Mouse (Mus musculus) neural tube, embryonic 13.5 days (tissue): ENCODE measurements at regions not wholly inside any gene's neighbourhood (a gene's known extent, or its start where the extent isn't known, plus 50 kb on each side); places are given as distances from the start of the nearest gene placed in this dataset.
A peak's percentile ranks its signal among the peaks of the same experiment; 100 is the strongest.
"Not testable (repeated sequence)": the region's sequence is repeated elsewhere in the genome, so short reads cannot be mapped to it uniquely, and the experiment has no call there.

Experiments used
- ATAC-seq: fragments of 200-750 bp; cut with Nextera tagmentation; 2 replicates; pipeline ENCODE4 v1.8.0; 2017; ENCODE audit warnings: low read depth, mild to moderate bottlenecking, moderate TSS enrichment, moderate library complexity
- H3K27ac ChIP-seq: fragments of 300-500 bp; sonication (generic); replicated peaks from 2 replicates; pipeline ENCODE4 v1.5.1; 2015; ENCODE audit warnings: moderate library complexity, mild to moderate bottlenecking, inconsistent platforms
- H3K27me3 ChIP-seq: fragments of 300-500 bp; sonication (generic); 2 replicates; pipeline ENCODE4 v1.6.1; 2015; ENCODE audit warnings: mild to moderate bottlenecking, inconsistent platforms
- H3K36me3 ChIP-seq: fragments of 300-500 bp; sonication (generic); 2 replicates; pipeline ENCODE4 v1.6.1; 2015; ENCODE audit warnings: mild to moderate bottlenecking, inconsistent platforms
- H3K4me1 ChIP-seq: fragments of 300-500 bp; sonication (generic); replicated peaks from 2 replicates; pipeline ENCODE4 v1.6.1; 2015; ENCODE audit warnings: inconsistent platforms
- H3K4me2 ChIP-seq: fragments of 300-500 bp; sonication (generic); 2 replicates; pipeline ENCODE4 v1.6.1; 2015; ENCODE audit warnings: inconsistent platforms, mild to moderate bottlenecking, moderate library complexity
- H3K4me3 ChIP-seq: fragments of 300-500 bp; sonication (generic); 2 replicates; pipeline ENCODE4 v1.5.1; 2015; ENCODE audit warnings: mild to moderate bottlenecking, inconsistent platforms
- H3K9ac ChIP-seq: fragments of 300-500 bp; sonication (generic); 2 replicates; pipeline ENCODE4 v1.6.1; 2015; ENCODE audit warnings: moderate library complexity, mild to moderate bottlenecking, inconsistent platforms
- H3K9me3 ChIP-seq: fragments of 300-500 bp; sonication (generic); 2 replicates; pipeline ENCODE4 v1.6.1; 2016; ENCODE audit warnings: inconsistent platforms
- WGBS: fragments of 180-500 bp; shearing (Covaris S2); methylation state at CpG from one replicate; pipeline ENCODE4 v1.1.7; 2015; 5-methylcytosine and 5-hydroxymethylcytosine counted together

GRCm38 (mm10) chr1:16904690-16905089, 811.6 kb upstream of the 4930444P10Rik start:
- no peak overlapping the region for H3K27ac ChIP-seq
- no peaks in the 10 kb centered on the region for H3K4me1 ChIP-seq
- no peak overlapping the region for H3K9ac ChIP-seq
- no peaks in the 10 kb centered on the region for H3K27me3 ChIP-seq
- H3K4me3 ChIP-seq, result no peak overlapping the region
- H3K36me3 ChIP-seq, result no peaks in the 10 kb centered on the region
- no peak for ATAC-seq
- no peaks in the 10 kb centered on the region for H3K9me3 ChIP-seq
- no peak overlapping the region for H3K4me2 ChIP-seq

GRCm38 (mm10) chr1:16868383-16868782, 775.3 kb upstream of the 4930444P10Rik start:
- not testable (repeated sequence) for ATAC-seq, H3K4me3 ChIP-seq, H3K4me1 ChIP-seq, H3K9ac ChIP-seq, H3K9me3 ChIP-seq, H3K27ac ChIP-seq, H3K4me2 ChIP-seq, H3K27me3 ChIP-seq, H3K36me3 ChIP-seq
- WGBS, result 74% methylated on average over 3 of the region's 3 CpGs

GRCm38 (mm10) chr1:16867086-16867835, 774.1 kb upstream of the 4930444P10Rik start:
- H3K27ac ChIP-seq, H3K4me3 ChIP-seq, H3K4me1 ChIP-seq, H3K27me3 ChIP-seq, H3K4me2 ChIP-seq, ATAC-seq, H3K9ac ChIP-seq, H3K36me3 ChIP-seq, H3K9me3 ChIP-seq: not testable (repeated sequence)
- WGBS, result 80% methylated on average over 6 of the region's 6 CpGs

- H3K9me3 ChIP-seq, result no peaks in the 10 kb centered on the region
- H3K27me3 ChIP-seq, result no peaks in the 10 kb centered on the region
- H3K4me1 ChIP-seq, result no peaks in the 10 kb centered on the region
- no peak overlapping the region for H3K27ac ChIP-seq
- no peaks in the 10 kb centered on the region for H3K36me3 ChIP-seq
- no peak for ATAC-seq
- no peak overlapping the region for H3K4me2 ChIP-seq
- no peak overlapping the region for H3K4me3 ChIP-seq
- H3K9ac ChIP-seq, result no peak overlapping the region
Measured at GRCm38 (mm10) chr1:16837111-16837510, 744.0 kb upstream of the 4930444P10Rik start.

- H3K4me3 ChIP-seq, H3K9ac ChIP-seq, H3K27ac ChIP-seq, H3K27me3 ChIP-seq, ATAC-seq, H3K9me3 ChIP-seq, H3K4me1 ChIP-seq, H3K4me2 ChIP-seq, H3K36me3 ChIP-seq: not testable (repeated sequence)
- 74% methylated on average over 4 of the region's 4 CpGs for WGBS
Measured at GRCm38 (mm10) chr1:16824709-16825108, 731.6 kb upstream of the 4930444P10Rik start.

GRCm38 (mm10) chr1:16824057-16824456, 730.9 kb upstream of the 4930444P10Rik start:
- H3K9me3 ChIP-seq, result no peaks in the 10 kb centered on the region
- ATAC-seq, result no peak
- no peak overlapping the region for H3K27ac ChIP-seq
- H3K36me3 ChIP-seq, result no peaks in the 10 kb centered on the region
- H3K4me1 ChIP-seq, result no peaks in the 10 kb centered on the region
- 73% methylated on average over 3 of the region's 3 CpGs for WGBS
- H3K27me3 ChIP-seq, result no peaks in the 10 kb centered on the region
- no peak overlapping the region for H3K9ac ChIP-seq
- H3K4me3 ChIP-seq, result no peak overlapping the region
- no peak overlapping the region for H3K4me2 ChIP-seq

GRCm38 (mm10) chr1:16821186-16821585, 728.1 kb upstream of the 4930444P10Rik start:
- Histone ChIP-seq H3K9ac (no peak overlapping the region), H3K27me3 (no peaks in the 10 kb centered on the region), H3K27ac (no peak overlapping the region), H3K4me2 (no peak overlapping the region), H3K36me3 (no peaks in the 10 kb centered on the region), H3K9me3 (no peaks in the 10 kb centered on the region), H3K4me3 (no peak overlapping the region), H3K4me1 (no peaks in the 10 kb centered on the region)
- 81% methylated on average over 2 of the region's 2 CpGs for WGBS
- ATAC-seq, result no peak

GRCm38 (mm10) chr1:16816572-16816971, 723.4 kb upstream of the 4930444P10Rik start:
- Histone ChIP-seq H3K27me3 (no peaks in the 10 kb centered on the region), H3K4me1 (no peaks in the 10 kb centered on the region), H3K9me3 (no peaks in the 10 kb centered on the region), H3K9ac (no peak overlapping the region), H3K4me2 (no peak overlapping the region), H3K36me3 (no peaks in the 10 kb centered on the region), H3K27ac (no peak overlapping the region), H3K4me3 (no peak overlapping the region)
- ATAC-seq, result no peak
- 88% methylated on average over 7 of the region's 7 CpGs for WGBS

- Histone ChIP-seq H3K36me3 (no peaks in the 10 kb centered on the region), H3K4me1 (no peaks in the 10 kb centered on the region), H3K27ac (no peak overlapping the region), H3K9me3 (no peaks in the 10 kb centered on the region), H3K27me3 (no peaks in the 10 kb centered on the region), H3K4me3 (no peak overlapping the region), H3K9ac (no peak overlapping the region), H3K4me2 (no peak overlapping the region)
- no peak for ATAC-seq
Measured at GRCm38 (mm10) chr1:16815731-16816130, 722.6 kb upstream of the 4930444P10Rik start.

- WGBS, result 90% methylated on average over 10 of the region's 10 CpGs
- H3K4me3 ChIP-seq, result no peak overlapping the region
- no peaks in the 10 kb centered on the region for H3K9me3 ChIP-seq
- no peaks in the 10 kb centered on the region for H3K27me3 ChIP-seq
- no peak for ATAC-seq
- H3K4me1 ChIP-seq, result no peaks in the 10 kb centered on the region
- H3K27ac ChIP-seq, result no peak overlapping the region
- H3K4me2 ChIP-seq, result no peak overlapping the region
- no peaks in the 10 kb centered on the region for H3K36me3 ChIP-seq
- no peak overlapping the region for H3K9ac ChIP-seq
Measured at GRCm38 (mm10) chr1:16809370-16810150, 716.4 kb upstream of the 4930444P10Rik start.

GRCm38 (mm10) chr1:16798292-16798691, 705.2 kb upstream of the 4930444P10Rik start:
- H3K4me1 ChIP-seq, result no peaks in the 10 kb centered on the region
- H3K4me3 ChIP-seq, result no peak overlapping the region
- H3K9ac ChIP-seq, result no peak overlapping the region
- no peak overlapping the region for H3K4me2 ChIP-seq
- no peaks in the 10 kb centered on the region for H3K9me3 ChIP-seq
- no peaks in the 10 kb centered on the region for H3K27me3 ChIP-seq
- WGBS, result 84% methylated on average over 6 of the region's 6 CpGs
- no peaks in the 10 kb centered on the region for H3K36me3 ChIP-seq
- H3K27ac ChIP-seq, result no peak overlapping the region
- ATAC-seq, result peak; percentile 78; the same call in 1 of the 2 replicates

- no peak overlapping the region for H3K4me2 ChIP-seq
- H3K4me1 ChIP-seq, result no peaks in the 10 kb centered on the region
- H3K4me3 ChIP-seq, result no peak overlapping the region
- WGBS, result 84% methylated on average over 1 of the region's 1 CpGs
- H3K9ac ChIP-seq, result no peak overlapping the region
- no peak overlapping the region for H3K27ac ChIP-seq
- no peaks in the 10 kb centered on the region for H3K36me3 ChIP-seq
- ATAC-seq, result no peak
- no peaks in the 10 kb centered on the region for H3K27me3 ChIP-seq
- no peaks in the 10 kb centered on the region for H3K9me3 ChIP-seq
Measured at GRCm38 (mm10) chr1:16796449-16796848, 703.3 kb upstream of the 4930444P10Rik start.
